Mouse (Mus musculus) heart, adult 10 weeks (tissue): ENCODE results near the gene Adra1d. TPM values are rescaled to one million over a fixed set of nuclear protein-coding genes. Genes with fewer than 3 reads are reported as not detected.

Experiments
- polyA plus RNA-seq: library from polyadenylated mRNA; stranded (reverse); fragments of 350-450 nt; fragmentation: Illumina TruSeq; extraction: RNeasy Lipid Tissue Mini Kit (QIAGEN cat#74804); gene quantifications from one replicate; pipeline ENCODE4 v1.2.3, GENCODE M21; 2014; ENCODE audit warnings: low read depth, low replicate concordance

Gene Adra1d
- 3.3 TPM for polyA plus RNA-seq

GRCm38 (mm10) chr2:131561891-131562585, at the start of gene Adra1d:
Gene Adra1d, minus strand, starts transcription at chr2:131562283.

Other genes with a start within 250 kb of the Adra1d start
- 2.8 TPM for gene Rnf24, start 209.4 kb downstream of the Adra1d start, polyA plus RNA-seq
- gene Smox, start 70.8 kb downstream of the Adra1d start, polyA plus RNA-seq = 26.2 TPM